Mouse (Mus musculus): ENCODE data around the gene Ccdc22. TPM values are rescaled to one million over a fixed set of nuclear protein-coding genes. Genes with fewer than 3 reads are reported as not detected.

The Ccdc22 gene
- polyA plus RNA-seq, 1 experiment from 2014 or later = 21.9 TPM

DNA sequence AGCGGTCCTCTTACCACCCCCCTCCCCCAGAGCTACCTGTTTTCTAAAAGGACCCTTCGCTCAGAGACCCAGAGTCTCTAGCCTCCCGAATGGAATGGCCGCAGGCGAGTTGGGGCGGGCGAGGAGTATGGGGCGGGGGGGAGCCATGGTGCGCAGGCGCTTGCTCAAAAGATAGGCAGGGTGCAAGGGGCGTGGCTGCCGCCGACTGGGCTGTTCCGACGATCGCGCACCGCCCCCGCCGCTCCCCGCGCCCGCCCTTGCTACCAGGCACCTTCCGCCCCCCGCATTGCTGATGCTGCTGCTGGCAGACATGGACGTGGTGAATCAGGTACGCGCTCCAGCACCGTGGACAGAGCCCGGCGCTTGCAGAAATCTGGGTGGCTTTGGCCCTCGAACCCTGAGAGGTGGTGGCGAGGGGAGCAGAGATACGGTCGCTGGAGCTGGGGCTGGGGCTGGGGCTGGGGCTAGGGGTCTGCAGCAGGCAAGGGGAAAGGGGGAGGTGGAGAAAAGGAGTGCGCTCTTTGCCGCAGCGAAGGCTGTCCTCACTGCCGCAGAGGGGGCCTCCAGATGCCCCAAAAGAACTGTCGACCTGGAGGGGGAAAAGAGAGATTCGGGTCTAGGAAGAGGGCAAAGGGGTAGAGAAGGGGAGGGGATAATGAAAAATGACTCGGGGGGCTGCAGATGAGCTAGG is 33.2 kb upstream of the Ccdc22 start, which contains the start of gene Syp:
Gene Syp, plus strand, starts transcription at position 71 of the 691 bp plus-strand sequence.
- Histone ChIP-seq H3K9me3 (ENCODE audit: control insufficient read depth) (no peaks in the 10 kb centered on the region), H3K4me3 (ENCODE audit: low read depth, low read length) (peak within 1 kb of the TSS; percentile 18), H3K9ac (ENCODE audit: low read depth, low read length) (no peak within 1 kb of the TSS), H3K27me3 (replicated peaks; ENCODE audit: control insufficient read depth, insufficient read depth, low read length) (no peaks in the 10 kb centered on the region), H3K36me3 (ENCODE audit: control insufficient read depth, insufficient read depth) (no peaks in the 10 kb centered on the region), H3K27ac (ENCODE audit: low read depth, low read length) (no peak within 1 kb of the TSS), H3K4me1 (replicated peaks; ENCODE audit: control insufficient read depth, insufficient read depth, low read length) (no peaks in the 10 kb centered on the region), H3K4me2 (replicated peaks; ENCODE audit: low read depth) (peak within 1 kb of the TSS; percentile 51)
- ATAC-seq = peak; percentile 75
- no peak for TF ChIP-seq CTCF (IDR thresholded peaks at IDR 0.05; ENCODE audit: low read depth)
- 15% methylated on average over 41 of the region's 42 CpGs for WGBS

DNA sequence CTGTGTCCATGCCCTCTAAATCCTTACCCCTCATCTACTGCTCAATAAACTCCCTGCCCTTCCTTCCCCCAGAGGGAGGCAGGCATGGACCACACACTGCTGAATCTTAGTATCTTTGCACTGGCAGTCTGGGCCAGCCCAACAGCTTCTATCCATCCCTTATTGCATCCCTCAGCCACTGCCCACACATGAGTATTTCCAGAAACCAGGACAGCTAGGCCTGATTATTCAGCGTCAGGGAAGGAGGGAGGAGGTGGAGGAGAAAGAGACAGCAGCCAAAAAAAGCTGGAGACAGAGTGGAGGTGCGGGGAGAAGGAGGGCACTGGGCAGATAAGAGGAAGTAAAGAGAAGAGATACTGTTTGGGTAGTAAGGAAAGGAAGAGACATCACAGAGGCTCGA is 29.8 kb upstream of the Ccdc22 start:
- ATAC-seq = no peak
- no peak for TF ChIP-seq CTCF (IDR thresholded peaks at IDR 0.05; ENCODE audit: low read depth)
- WGBS = 66% methylated on average over 3 of the region's 3 CpGs

DNA sequence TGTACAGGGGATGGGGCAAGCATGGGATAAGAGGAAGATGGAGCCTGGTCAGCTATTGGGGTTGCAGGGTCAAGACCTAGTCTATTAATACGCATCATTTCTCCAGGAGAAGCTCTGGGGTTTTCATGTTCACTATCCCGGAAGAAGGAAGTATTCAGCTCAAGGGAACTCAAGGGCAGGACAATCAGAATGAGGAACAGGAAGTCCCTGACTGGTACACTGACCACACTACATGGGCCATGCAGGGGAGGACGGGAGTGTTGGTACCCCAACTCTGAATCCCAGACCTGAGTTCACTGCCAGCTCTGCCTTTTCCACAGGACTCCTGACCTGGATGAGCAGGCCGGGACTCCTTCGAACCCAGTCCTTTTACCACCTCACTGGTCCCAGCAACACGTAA is 27.2 kb upstream of the Ccdc22 start:
- no peaks in the 10 kb centered on the region for H3K4me1 ChIP-seq (replicated peaks; ENCODE audit: control insufficient read depth, insufficient read depth, low read length)
- 88% methylated on average over 6 of the region's 6 CpGs for WGBS
- ATAC-seq = no peak

More for the DNA sequence above, 29.8 kb upstream of the Ccdc22 start:
- no peak overlapping the region for H3K9ac ChIP-seq (ENCODE audit: low read depth, low read length)
- no peak overlapping the region for H3K4me2 ChIP-seq (replicated peaks; ENCODE audit: low read depth)
- no peaks in the 10 kb centered on the region for H3K36me3 ChIP-seq (ENCODE audit: control insufficient read depth, insufficient read depth)
- no peak overlapping the region for H3K4me3 ChIP-seq (ENCODE audit: low read depth, low read length)
- H3K27me3 ChIP-seq (replicated peaks; ENCODE audit: control insufficient read depth, insufficient read depth, low read length) = no peaks in the 10 kb centered on the region
- H3K27ac ChIP-seq (ENCODE audit: low read depth, low read length) = no peak overlapping the region
- no peaks in the 10 kb centered on the region for H3K9me3 ChIP-seq (ENCODE audit: control insufficient read depth)
- no peaks in the 10 kb centered on the region for H3K4me1 ChIP-seq (replicated peaks; ENCODE audit: control insufficient read depth, insufficient read depth, low read length)

DNA sequence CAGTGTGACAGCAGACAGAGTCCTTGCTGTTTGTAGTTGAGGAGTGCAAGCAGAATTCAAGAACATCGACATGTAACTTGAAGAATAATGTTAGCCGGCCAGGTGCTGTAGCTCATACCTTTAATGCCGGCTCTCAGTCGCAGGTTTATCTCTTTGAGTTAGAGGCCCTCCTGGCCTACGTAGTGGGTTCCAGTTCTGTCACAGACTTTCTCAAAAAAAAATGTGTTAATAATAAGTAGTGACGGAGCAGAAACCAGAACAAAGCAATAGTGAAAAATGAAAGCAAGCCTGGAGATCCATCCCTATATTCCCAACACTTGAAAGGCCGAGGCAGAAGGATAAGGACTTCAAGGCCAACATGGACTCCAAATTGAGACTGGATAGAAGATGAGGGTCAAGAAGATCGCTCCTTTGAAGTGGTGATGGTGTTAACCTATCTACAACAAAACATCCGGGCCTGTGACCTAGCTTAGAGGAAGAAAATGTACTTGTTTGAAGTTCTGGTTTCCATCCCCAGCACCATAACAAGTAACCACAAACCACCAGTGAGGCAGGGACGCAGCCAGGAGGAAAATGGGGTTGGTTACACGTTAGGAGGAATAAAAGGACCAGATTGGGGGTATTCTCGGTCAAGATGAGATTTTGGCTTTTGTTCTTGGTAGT is 12.7 kb upstream of the Ccdc22 start:
- 78% methylated on average over 12 of the region's 12 CpGs for WGBS

More for the DNA sequence above, 27.2 kb upstream of the Ccdc22 start:
- Histone ChIP-seq H3K4me2 (replicated peaks; ENCODE audit: low read depth) (no peak overlapping the region), H3K27ac (ENCODE audit: low read depth, low read length) (no peak overlapping the region), H3K9ac (ENCODE audit: low read depth, low read length) (no peak overlapping the region), H3K9me3 (ENCODE audit: control insufficient read depth) (no peaks in the 10 kb centered on the region), H3K27me3 (replicated peaks; ENCODE audit: control insufficient read depth, insufficient read depth, low read length) (no peaks in the 10 kb centered on the region), H3K4me3 (ENCODE audit: low read depth, low read length) (no peak overlapping the region), H3K36me3 (ENCODE audit: control insufficient read depth, insufficient read depth) (no peaks in the 10 kb centered on the region)
- no peak for TF ChIP-seq CTCF (IDR thresholded peaks at IDR 0.05; ENCODE audit: low read depth)

DNA sequence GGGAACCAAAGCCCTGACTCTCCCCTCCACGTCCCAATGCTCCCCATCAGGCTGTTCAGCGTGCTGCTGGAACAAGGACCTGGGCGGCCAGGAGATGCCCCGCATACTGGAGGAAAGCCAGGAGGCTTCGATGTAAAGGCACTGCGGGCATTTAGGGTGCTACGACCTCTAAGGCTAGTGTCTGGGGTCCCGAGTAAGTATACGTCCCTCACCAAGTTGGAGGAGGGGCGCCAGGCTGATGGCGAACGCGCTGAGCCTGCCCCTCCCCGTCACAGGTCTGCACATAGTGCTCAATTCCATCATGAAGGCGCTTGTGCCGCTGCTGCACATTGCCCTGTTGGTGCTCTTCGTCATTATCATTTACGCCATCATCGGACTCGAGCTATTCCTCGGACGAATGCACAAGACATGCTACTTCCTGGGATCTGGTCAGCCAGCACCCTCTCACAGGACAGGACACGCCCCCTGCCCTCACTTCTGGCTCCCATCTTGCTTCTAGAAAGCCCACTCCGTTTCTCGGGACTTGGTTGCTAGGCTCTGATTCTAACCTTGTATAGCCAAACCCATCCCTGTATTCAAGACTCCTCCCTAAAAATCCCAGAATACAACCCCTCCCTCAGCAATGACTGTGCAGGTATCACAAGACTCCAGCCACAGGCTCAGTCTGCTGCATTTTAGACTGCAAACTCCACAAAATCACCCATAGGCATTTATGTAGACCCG is 5.4 kb upstream of the Ccdc22 start:
- no peaks in the 10 kb centered on the region for H3K27me3 ChIP-seq (replicated peaks; ENCODE audit: control insufficient read depth, insufficient read depth, low read length)
- peak overlapping the region; percentile 69 for H3K4me2 ChIP-seq (replicated peaks; ENCODE audit: low read depth)
- no peaks in the 10 kb centered on the region for H3K36me3 ChIP-seq (ENCODE audit: control insufficient read depth, insufficient read depth)
- H3K9me3 ChIP-seq (ENCODE audit: control insufficient read depth) = no peaks in the 10 kb centered on the region
- no peak for TF ChIP-seq CTCF (IDR thresholded peaks at IDR 0.05; ENCODE audit: low read depth)
- WGBS = 28% methylated on average over 24 of the region's 26 CpGs
- no peak overlapping the region for H3K9ac ChIP-seq (ENCODE audit: low read depth, low read length)
- peak overlapping the region; percentile 32 for H3K4me3 ChIP-seq (ENCODE audit: low read depth, low read length)
- no peak for ATAC-seq
- H3K27ac ChIP-seq (ENCODE audit: low read depth, low read length) = no peak overlapping the region
- H3K4me1 ChIP-seq (replicated peaks; ENCODE audit: control insufficient read depth, insufficient read depth, low read length) = no peaks in the 10 kb centered on the region

More for the DNA sequence above, 12.7 kb upstream of the Ccdc22 start:
- ATAC-seq = no peak
- Histone ChIP-seq H3K27me3 (replicated peaks; ENCODE audit: control insufficient read depth, insufficient read depth, low read length) (no peaks in the 10 kb centered on the region), H3K4me3 (ENCODE audit: low read depth, low read length) (no peak overlapping the region), H3K36me3 (ENCODE audit: control insufficient read depth, insufficient read depth) (no peaks in the 10 kb centered on the region), H3K9ac (ENCODE audit: low read depth, low read length) (no peak overlapping the region), H3K4me1 (replicated peaks; ENCODE audit: control insufficient read depth, insufficient read depth, low read length) (no peaks in the 10 kb centered on the region), H3K4me2 (replicated peaks; ENCODE audit: low read depth) (no peak overlapping the region), H3K27ac (ENCODE audit: low read depth, low read length) (no peak overlapping the region), H3K9me3 (ENCODE audit: control insufficient read depth) (no peaks in the 10 kb centered on the region)
- TF ChIP-seq CTCF (IDR thresholded peaks at IDR 0.05; ENCODE audit: low read depth) = no peak

DNA sequence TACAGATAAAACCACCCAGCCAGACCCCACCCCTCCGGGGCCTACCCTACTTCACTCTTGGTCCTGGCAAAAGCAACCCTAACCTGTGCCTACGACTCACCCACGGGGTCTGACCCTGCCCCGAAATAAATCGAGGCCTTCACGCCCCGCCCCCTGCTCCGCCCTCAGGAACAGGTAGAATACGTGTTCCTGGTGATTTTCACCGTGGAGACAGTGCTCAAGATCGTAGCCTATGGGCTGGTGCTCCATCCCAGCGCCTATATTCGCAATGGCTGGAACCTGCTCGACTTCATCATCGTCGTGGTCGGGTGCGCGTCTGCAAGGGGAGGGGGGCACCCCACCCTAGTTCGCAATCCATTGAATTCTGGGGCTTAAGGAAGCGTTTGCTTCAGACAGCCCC is 4.7 kb upstream of the Ccdc22 start:
- WGBS = 32% methylated on average over 21 of the region's 21 CpGs
- Histone ChIP-seq H3K4me3 (ENCODE audit: low read depth, low read length) (peak overlapping the region; percentile 32), H3K36me3 (ENCODE audit: control insufficient read depth, insufficient read depth) (no peaks in the 10 kb centered on the region), H3K4me1 (replicated peaks; ENCODE audit: control insufficient read depth, insufficient read depth, low read length) (no peaks in the 10 kb centered on the region), H3K9me3 (ENCODE audit: control insufficient read depth) (no peaks in the 10 kb centered on the region), H3K4me2 (replicated peaks; ENCODE audit: low read depth) (peak overlapping the region; percentile 69), H3K27me3 (replicated peaks; ENCODE audit: control insufficient read depth, insufficient read depth, low read length) (no peaks in the 10 kb centered on the region), H3K9ac (ENCODE audit: low read depth, low read length) (no peak overlapping the region), H3K27ac (ENCODE audit: low read depth, low read length) (no peak overlapping the region)
- no peak for TF ChIP-seq CTCF (IDR thresholded peaks at IDR 0.05; ENCODE audit: low read depth)
- ATAC-seq = no peak
